Mouse (Mus musculus): ENCODE data around the gene Ercc6. TPM values are rescaled to one million over a fixed set of nuclear protein-coding genes. Genes with fewer than 3 reads are reported as not detected.

Gene Ercc6
- polyA plus RNA-seq, 1 experiment from 2014 or later: 19.2 TPM

DNA sequence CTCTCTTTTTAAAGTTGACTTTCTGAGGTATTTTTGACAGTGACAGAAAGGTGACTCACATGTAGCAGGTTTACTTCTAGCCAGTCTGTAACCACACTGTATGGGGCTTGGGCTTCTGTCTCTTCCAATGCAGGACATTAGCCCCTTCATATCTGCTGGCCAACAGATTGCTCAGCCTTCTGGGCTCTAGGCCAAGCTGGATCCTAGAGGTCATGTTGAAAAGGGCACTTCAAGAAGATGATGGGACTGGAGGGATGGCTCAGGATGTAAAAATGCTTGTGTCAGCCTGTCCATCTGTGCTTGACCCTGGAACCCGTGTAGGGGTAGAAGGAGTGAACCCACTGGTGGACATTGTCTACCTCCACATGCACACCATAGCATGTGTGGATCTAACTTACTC is 24.8 kb downstream of the Ercc6 start:
- whole genome bisulfite sequencing: 81% methylated on average over 1 of the region's 1 CpGs
- no peak for ATAC-seq (replicated peaks; ENCODE audit: low FRiP score)

DNA sequence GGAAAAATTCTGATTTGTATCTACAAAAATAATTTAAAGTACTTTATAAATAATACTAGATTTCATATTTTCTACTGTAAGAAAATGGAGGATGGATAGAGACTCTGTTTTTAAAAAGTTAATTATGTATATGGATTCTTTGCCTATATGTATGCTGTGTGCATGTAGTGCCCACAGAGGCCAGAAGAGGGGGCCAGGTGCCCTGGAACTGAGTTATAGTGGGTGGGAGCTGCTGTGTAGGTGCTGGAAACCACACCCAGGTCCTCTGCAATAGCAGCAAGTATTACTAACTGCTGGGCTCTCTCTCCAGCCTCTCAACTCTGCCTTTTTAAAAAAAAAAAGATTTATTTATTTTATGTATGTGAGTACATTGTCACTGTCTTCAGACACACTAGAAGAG is 29.8 kb downstream of the Ercc6 start:
- Histone ChIP-seq H3K9me3 (replicated peaks) (no peaks in the 10 kb centered on the region), H3K4me2 (no peak overlapping the region), H3K9ac (no peak overlapping the region), H3K4me1 (no peaks in the 10 kb centered on the region), H3K4me3 (replicated peaks) (no peak overlapping the region), H3K36me3 (peaks cover 51% of the 10 kb centered on the region), H3K27ac (no peak overlapping the region), H3K27me3 (no peaks in the 10 kb centered on the region)
- ATAC-seq (replicated peaks; ENCODE audit: low FRiP score): no peak

More for the DNA sequence above, 24.8 kb downstream of the Ercc6 start:
- H3K4me2 ChIP-seq: no peak overlapping the region
- H3K4me1 ChIP-seq: no peaks in the 10 kb centered on the region
- no peak overlapping the region for H3K4me3 ChIP-seq (replicated peaks)
- H3K27ac ChIP-seq: no peak overlapping the region
- no peaks in the 10 kb centered on the region for H3K9me3 ChIP-seq (replicated peaks)
- no peak overlapping the region for H3K9ac ChIP-seq
- H3K27me3 ChIP-seq: no peaks in the 10 kb centered on the region
- H3K36me3 ChIP-seq: peaks cover 42% of the 10 kb centered on the region

DNA sequence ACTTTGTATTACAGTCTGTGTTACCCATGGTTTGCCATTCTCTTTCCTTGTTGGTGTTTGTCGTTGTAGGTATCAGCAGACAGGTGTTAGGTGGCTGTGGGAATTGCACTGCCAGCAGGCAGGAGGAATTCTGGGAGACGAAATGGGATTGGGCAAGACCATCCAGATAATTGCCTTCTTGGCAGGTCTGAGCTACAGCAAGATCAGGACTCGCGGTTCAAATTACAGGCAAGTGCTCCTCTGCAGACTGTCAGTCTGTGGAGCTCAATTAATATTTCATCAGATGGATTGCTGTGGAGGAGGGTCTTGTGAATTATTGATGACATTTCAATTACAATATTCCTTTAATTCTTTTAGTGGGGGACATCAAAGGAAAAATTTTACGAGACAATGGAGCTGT is 33.4 kb downstream of the Ercc6 start:
- no peak overlapping the region for H3K4me3 ChIP-seq (replicated peaks)
- ATAC-seq (replicated peaks; ENCODE audit: low FRiP score): no peak
- WGBS: 66% methylated on average over 5 of the region's 5 CpGs

GRCm38 (mm10) chr14:32551854-32552253 is 38.5 kb downstream of the Ercc6 start:
- WGBS: 79% methylated on average over 5 of the region's 5 CpGs
- Histone ChIP-seq H3K9ac (no peak overlapping the region), H3K4me1 (peaks cover 7% of the 10 kb centered on the region; the same call in 1 of the 2 replicates), H3K27ac (no peak overlapping the region), H3K4me2 (no peak overlapping the region), H3K27me3 (no peaks in the 10 kb centered on the region), H3K9me3 (replicated peaks) (no peaks in the 10 kb centered on the region), H3K36me3 (peaks cover 46% of the 10 kb centered on the region), H3K4me3 (replicated peaks) (no peak overlapping the region)
- no peak for ATAC-seq (replicated peaks; ENCODE audit: low FRiP score)

More for the DNA sequence above, 33.4 kb downstream of the Ercc6 start:
- Histone ChIP-seq H3K9me3 (replicated peaks) (no peaks in the 10 kb centered on the region), H3K27me3 (no peaks in the 10 kb centered on the region), H3K9ac (no peak overlapping the region), H3K4me1 (no peaks in the 10 kb centered on the region), H3K4me2 (no peak overlapping the region), H3K27ac (no peak overlapping the region), H3K36me3 (peaks cover 54% of the 10 kb centered on the region)

GRCm38 (mm10) chr14:32553198-32553903 is 40.0 kb downstream of the Ercc6 start:
- ATAC-seq (replicated peaks; ENCODE audit: low FRiP score): no peak
- H3K36me3 ChIP-seq: peaks cover 48% of the 10 kb centered on the region
- H3K4me2 ChIP-seq: no peak overlapping the region
- no peak overlapping the region for H3K4me3 ChIP-seq (replicated peaks)
- WGBS: 83% methylated on average over 10 of the region's 10 CpGs
- no peaks in the 10 kb centered on the region for H3K27me3 ChIP-seq
- peaks cover 7% of the 10 kb centered on the region; the same call in 1 of the 2 replicates for H3K4me1 ChIP-seq
- no peak overlapping the region for H3K27ac ChIP-seq
- H3K9ac ChIP-seq: no peak overlapping the region
- H3K9me3 ChIP-seq (replicated peaks): no peaks in the 10 kb centered on the region

- Histone ChIP-seq H3K4me2 (no peak overlapping the region), H3K36me3 (peaks cover 49% of the 10 kb centered on the region), H3K9ac (no peak overlapping the region), H3K27me3 (no peaks in the 10 kb centered on the region), H3K4me1 (peaks cover 7% of the 10 kb centered on the region; the same call in 1 of the 2 replicates), H3K9me3 (replicated peaks) (no peaks in the 10 kb centered on the region), H3K27ac (no peak overlapping the region), H3K4me3 (replicated peaks) (no peak overlapping the region)
- WGBS: 36% methylated on average over 8 of the region's 8 CpGs
- ATAC-seq (replicated peaks; ENCODE audit: low FRiP score): no peak
Measured at GRCm38 (mm10) chr14:32554860-32555526, 41.7 kb downstream of the Ercc6 start.

DNA sequence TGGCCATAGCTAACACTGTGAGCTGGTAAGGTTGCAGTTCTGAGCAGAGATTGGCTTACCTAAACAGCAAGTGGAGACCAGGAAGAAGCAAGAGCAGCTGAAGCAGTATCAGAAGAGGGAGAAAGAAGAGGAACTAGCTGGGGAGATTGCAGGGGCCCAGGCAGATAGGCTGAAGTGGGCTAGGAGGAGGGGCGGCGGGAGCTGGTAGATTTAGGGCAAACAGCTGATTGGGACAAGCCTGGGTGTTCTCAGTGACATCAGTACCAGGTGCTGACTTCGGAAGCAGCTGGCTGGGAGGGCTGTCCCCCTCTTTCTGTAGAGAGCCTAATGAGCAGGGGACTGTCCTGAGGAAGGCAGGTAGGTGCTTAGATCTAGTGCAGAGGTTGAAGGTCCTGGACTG is 48.1 kb downstream of the Ercc6 start:
- no peak overlapping the region for H3K4me3 ChIP-seq (replicated peaks)
- no peak for ATAC-seq (replicated peaks; ENCODE audit: low FRiP score)
- peaks cover 87% of the 10 kb centered on the region for H3K36me3 ChIP-seq
- H3K4me1 ChIP-seq: no peaks in the 10 kb centered on the region
- no peaks in the 10 kb centered on the region for H3K9me3 ChIP-seq (replicated peaks)
- WGBS: 98% methylated on average over 3 of the region's 3 CpGs
- H3K27me3 ChIP-seq: no peaks in the 10 kb centered on the region
- H3K4me2 ChIP-seq: no peak overlapping the region
- no peak overlapping the region for H3K27ac ChIP-seq
- H3K9ac ChIP-seq: no peak overlapping the region

DNA sequence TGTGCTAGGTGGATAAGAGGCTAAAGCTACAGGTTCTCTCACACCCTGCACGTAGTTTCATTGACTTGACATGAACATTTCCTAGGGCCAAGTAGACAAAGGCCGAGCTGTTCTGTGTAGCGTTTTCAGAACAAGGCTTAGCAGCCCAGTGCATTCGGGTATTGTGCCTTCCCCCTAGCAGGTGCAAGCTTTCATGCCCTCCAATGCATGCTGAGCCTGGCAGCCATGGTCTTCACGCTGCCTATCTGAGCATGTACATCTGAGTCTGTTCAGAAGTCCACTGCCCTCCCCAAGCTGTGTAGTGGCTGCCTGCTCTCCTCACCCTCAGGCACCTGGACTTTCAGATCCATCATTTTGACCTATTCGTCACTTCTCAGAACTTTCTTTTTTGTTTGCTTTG is 50.3 kb downstream of the Ercc6 start:
- no peaks in the 10 kb centered on the region for H3K9me3 ChIP-seq (replicated peaks)
- H3K4me2 ChIP-seq: no peak overlapping the region
- no peaks in the 10 kb centered on the region for H3K27me3 ChIP-seq
- 92% methylated on average over 6 of the region's 6 CpGs for WGBS
- peaks cover 91% of the 10 kb centered on the region for H3K36me3 ChIP-seq
- ATAC-seq (replicated peaks; ENCODE audit: low FRiP score): no peak
- H3K27ac ChIP-seq: no peak overlapping the region
- H3K9ac ChIP-seq: no peak overlapping the region
- H3K4me3 ChIP-seq (replicated peaks): no peak overlapping the region
- no peaks in the 10 kb centered on the region for H3K4me1 ChIP-seq

DNA sequence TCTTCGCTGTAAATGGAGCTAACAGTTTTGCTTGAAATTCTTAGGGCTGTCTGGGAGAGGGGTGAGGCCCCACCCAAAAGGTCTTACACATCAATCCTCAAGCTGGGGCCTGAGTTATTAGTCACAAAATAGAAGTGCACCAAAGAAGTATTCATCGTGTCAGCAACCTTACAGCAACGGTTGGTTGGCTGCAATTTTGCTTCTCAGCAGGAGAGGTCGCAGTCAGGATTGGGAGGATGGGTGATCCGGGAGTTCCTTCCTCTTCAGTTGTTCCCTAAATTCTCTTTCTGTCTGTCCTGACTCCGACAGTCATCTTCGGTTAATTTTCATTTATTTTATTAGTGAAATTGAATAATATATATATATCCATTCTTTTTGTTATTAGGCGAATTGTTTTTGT is 59.2 kb downstream of the Ercc6 start:
- Histone ChIP-seq H3K27me3 (no peaks in the 10 kb centered on the region), H3K36me3 (peaks cover 83% of the 10 kb centered on the region)
- no peak for ATAC-seq (replicated peaks; ENCODE audit: low FRiP score)

GRCm38 (mm10) chr14:32578420-32578819 is 65.1 kb downstream of the Ercc6 start:
- Histone ChIP-seq H3K36me3 (peaks cover 47% of the 10 kb centered on the region), H3K4me2 (no peak overlapping the region), H3K4me1 (no peaks in the 10 kb centered on the region), H3K27me3 (no peaks in the 10 kb centered on the region), H3K9me3 (replicated peaks) (no peaks in the 10 kb centered on the region), H3K27ac (no peak overlapping the region), H3K9ac (no peak overlapping the region), H3K4me3 (replicated peaks) (no peak overlapping the region)
- ATAC-seq (replicated peaks; ENCODE audit: low FRiP score): no peak
- WGBS: 92% methylated on average over 2 of the region's 2 CpGs

More for the DNA sequence above, 59.2 kb downstream of the Ercc6 start:
- no peak overlapping the region for H3K9ac ChIP-seq
- H3K4me1 ChIP-seq: no peaks in the 10 kb centered on the region
- H3K4me2 ChIP-seq: no peak overlapping the region
- H3K27ac ChIP-seq: no peak overlapping the region
- no peak overlapping the region for H3K4me3 ChIP-seq (replicated peaks)
- H3K9me3 ChIP-seq (replicated peaks): no peaks in the 10 kb centered on the region
- 68% methylated on average over 8 of the region's 8 CpGs for WGBS

DNA sequence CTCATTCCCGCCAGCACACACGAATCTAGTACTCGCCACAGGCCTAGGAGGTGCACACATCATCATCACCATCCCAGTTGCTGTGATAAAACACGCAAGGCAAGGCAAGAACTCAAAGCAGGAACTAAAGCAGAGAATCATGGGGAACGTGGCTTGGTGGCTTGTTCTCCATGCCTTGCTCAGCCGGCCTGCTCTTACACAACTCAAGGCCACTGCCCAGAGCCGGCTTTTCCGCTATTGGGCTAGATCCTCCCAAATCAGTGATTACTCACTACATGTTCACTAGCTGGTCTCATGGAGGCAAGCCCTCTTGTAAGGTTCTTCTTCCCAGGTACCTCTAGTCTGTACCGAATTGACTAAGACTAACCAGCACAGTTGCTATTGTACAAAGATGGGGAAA is 70.4 kb downstream of the Ercc6 start:
- H3K4me3 ChIP-seq (replicated peaks): no peak overlapping the region
- peaks cover 5% of the 10 kb centered on the region; the same call in 1 of the 2 replicates for H3K36me3 ChIP-seq
- peaks cover 6% of the 10 kb centered on the region; the same call in 1 of the 2 replicates for H3K27me3 ChIP-seq
- no peak overlapping the region for H3K4me2 ChIP-seq
- WGBS: 91% methylated on average over 9 of the region's 9 CpGs
- no peaks in the 10 kb centered on the region for H3K4me1 ChIP-seq
- no peaks in the 10 kb centered on the region for H3K9me3 ChIP-seq (replicated peaks)
- no peak overlapping the region for H3K9ac ChIP-seq
- H3K27ac ChIP-seq: no peak overlapping the region
- ATAC-seq (replicated peaks; ENCODE audit: low FRiP score): no peak

DNA sequence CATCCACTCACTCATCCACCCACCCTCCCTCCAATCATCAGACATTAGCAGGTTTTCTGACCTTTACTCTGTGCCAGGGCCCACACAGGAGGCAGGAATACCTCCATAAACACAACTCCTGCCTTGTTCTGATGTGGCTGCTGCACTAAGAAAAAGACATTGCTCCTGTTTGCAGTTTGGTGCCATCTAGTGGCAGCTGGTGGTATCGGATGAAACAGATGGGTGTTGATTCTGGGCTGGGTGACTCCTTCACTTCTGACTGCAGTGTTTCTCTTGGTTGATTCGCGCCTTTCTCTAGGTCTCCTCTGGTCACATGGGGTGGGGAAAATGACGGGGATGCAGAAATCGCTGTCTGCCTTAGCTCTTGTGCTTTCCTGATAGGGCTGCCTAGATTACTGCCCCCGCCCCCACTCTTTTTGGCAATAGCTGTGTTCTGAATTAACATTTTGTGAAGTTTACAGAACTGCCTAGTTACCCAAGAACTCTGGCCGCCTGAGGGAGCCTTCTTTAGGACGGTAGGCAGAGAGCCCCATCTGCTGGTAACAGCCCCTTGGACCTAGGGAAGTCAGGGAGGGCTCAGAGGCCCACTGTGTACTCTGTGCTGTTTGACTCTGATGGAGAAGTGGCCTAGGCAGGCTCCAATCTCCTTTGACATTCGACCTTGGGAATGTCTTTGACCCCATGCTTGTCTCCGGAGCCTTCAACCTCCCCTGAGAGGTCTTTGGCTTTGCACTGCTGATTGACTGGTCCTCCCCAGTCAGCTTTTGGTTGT is 73.9 kb downstream of the Ercc6 start:
- Histone ChIP-seq H3K27me3 (peaks cover 18% of the 10 kb centered on the region), H3K4me3 (replicated peaks) (no peak overlapping the region), H3K36me3 (no peaks in the 10 kb centered on the region), H3K4me1 (no peaks in the 10 kb centered on the region), H3K9ac (no peak overlapping the region), H3K9me3 (replicated peaks) (no peaks in the 10 kb centered on the region), H3K4me2 (no peak overlapping the region), H3K27ac (no peak overlapping the region)
- 12% methylated on average over 10 of the region's 10 CpGs for WGBS
- no peak for ATAC-seq (replicated peaks; ENCODE audit: low FRiP score)
